Mouse (Mus musculus) forebrain, embryonic 11.5 days (tissue): ENCODE measurements at regions not wholly inside any gene's neighbourhood (a gene's known extent, or its start where the extent isn't known, plus 50 kb on each side); places are given as distances from the start of the nearest gene placed in this dataset.

Source experiments
- ATAC-seq: fragments of 200-750 bp; cut with Nextera tagmentation; replicated peaks from 2 replicates; pipeline ENCODE4 v1.8.0; 2017; ENCODE audit warnings: moderate TSS enrichment; ENCODE audit not compliant: low FRiP score
- DNase-seq: peaks from one replicate; pipeline ENCODE4 v3.0.0-alpha.2; 2017; ENCODE audit warnings: low spot score
- H3K27ac ChIP-seq: fragments of 300-500 bp; sonication (generic); 2 replicates; pipeline ENCODE4 v1.5.1; 2014; ENCODE audit warnings: low read depth, low read length
- H3K27me3 ChIP-seq: fragments of 300-500 bp; sonication (generic); 2 replicates; pipeline ENCODE4 v1.6.1; 2014; ENCODE audit warnings: mild to moderate bottlenecking, low read length, mixed read lengths; ENCODE audit not compliant: control insufficient read depth, insufficient read depth
- H3K36me3 ChIP-seq: fragments of 300-500 bp; sonication (generic); 2 replicates; pipeline ENCODE4 v1.6.1; 2014; ENCODE audit warnings: mild to moderate bottlenecking, low read length, moderate library complexity, mixed read lengths; ENCODE audit not compliant: control insufficient read depth, insufficient read depth
- H3K4me1 ChIP-seq: fragments of 300-500 bp; sonication (generic); replicated peaks from 2 replicates; pipeline ENCODE4 v1.6.1; 2014; ENCODE audit warnings: low read length, mixed read lengths; ENCODE audit not compliant: control insufficient read depth, insufficient read depth
- H3K4me2 ChIP-seq: fragments of 300-500 bp; sonication (generic); 2 replicates; pipeline ENCODE4 v1.6.1; 2014; ENCODE audit warnings: low read depth, mild to moderate bottlenecking, low read length, moderate library complexity, mixed read lengths; ENCODE audit not compliant: severe bottlenecking
- H3K4me3 ChIP-seq: fragments of 300-500 bp; sonication (generic); 2 replicates; pipeline ENCODE4 v1.5.1; 2014; ENCODE audit warnings: low read depth, low read length
- H3K9ac ChIP-seq: fragments of 300-500 bp; sonication (generic); 2 replicates; pipeline ENCODE4 v1.6.1; 2014; ENCODE audit warnings: low read length
- H3K9me3 ChIP-seq: fragments of 300-500 bp; sonication (generic); 2 replicates; pipeline ENCODE4 v1.6.1; 2016; ENCODE audit warnings: low read length, mixed read lengths; ENCODE audit not compliant: control insufficient read depth
- WGBS: fragments of 180-500 bp; shearing (Covaris S2); extraction: QIAGEN DNeasy Blood & Tissue Kit; methylation state at CpG from one replicate; pipeline ENCODE4 v1.1.7; 2014; 5-methylcytosine and 5-hydroxymethylcytosine counted together

- Histone ChIP-seq H3K4me1 (no peaks in the 10 kb centered on the region), H3K27ac (no peak overlapping the region), H3K4me3 (no peak overlapping the region), H3K9me3 (no peaks in the 10 kb centered on the region), H3K9ac (no peak overlapping the region), H3K4me2 (no peak overlapping the region), H3K36me3 (no peaks in the 10 kb centered on the region), H3K27me3 (no peaks in the 10 kb centered on the region)
- ATAC-seq (no peak), DNase-seq (no peak)
- 59% methylated on average over 1 of the region's 1 CpGs for WGBS
These were observed 588.5 kb downstream of the Plod2 start for GRCm38 (mm10) chr9:93130561-93130960.

GRCm38 (mm10) chr9:93131620-93132200 is 589.7 kb downstream of the Plod2 start:
- no peak overlapping the region for H3K4me3 ChIP-seq
- no peak for ATAC-seq
- H3K4me1 ChIP-seq, result no peaks in the 10 kb centered on the region
- H3K9me3 ChIP-seq, result no peaks in the 10 kb centered on the region
- no peak overlapping the region for H3K4me2 ChIP-seq
- no peaks in the 10 kb centered on the region for H3K36me3 ChIP-seq
- H3K9ac ChIP-seq, result no peak overlapping the region
- no peak for DNase-seq
- H3K27ac ChIP-seq, result no peak overlapping the region
- H3K27me3 ChIP-seq, result no peaks in the 10 kb centered on the region

GRCm38 (mm10) chr9:93136349-93136748 is 594.3 kb downstream of the Plod2 start:
- 79% methylated on average over 1 of the region's 1 CpGs for WGBS

DNA sequence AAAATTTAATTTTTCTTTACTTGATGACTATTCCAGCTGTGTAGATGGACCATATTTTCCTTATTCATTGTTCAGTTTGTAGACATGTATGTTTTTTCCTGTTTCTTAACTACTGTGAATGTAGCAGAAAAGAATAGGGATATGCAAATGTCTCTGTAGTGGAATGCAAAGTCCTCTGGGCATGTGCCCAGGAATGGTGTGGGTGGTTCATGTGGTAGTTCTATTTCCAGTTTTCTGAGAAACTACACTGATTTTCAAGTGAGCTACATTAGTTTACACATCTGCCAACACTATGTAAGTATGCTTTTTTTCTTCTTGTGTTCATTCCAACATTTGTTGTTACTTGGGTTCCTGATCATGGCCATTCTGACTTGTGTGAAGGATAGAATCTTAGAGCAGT is 628.0 kb downstream of the Plod2 start:
- Histone ChIP-seq H3K9me3 (no peaks in the 10 kb centered on the region), H3K4me1 (no peaks in the 10 kb centered on the region), H3K4me3 (no peak overlapping the region), H3K27ac (no peak overlapping the region), H3K36me3 (no peaks in the 10 kb centered on the region), H3K27me3 (no peaks in the 10 kb centered on the region), H3K4me2 (no peak overlapping the region), H3K9ac (no peak overlapping the region)
- ATAC-seq (no peak), DNase-seq (no peak)

More at GRCm38 (mm10) chr9:93136349-93136748, 594.3 kb downstream of the Plod2 start:
- DNase-seq (no peak), ATAC-seq (no peak)
- Histone ChIP-seq H3K4me3 (no peak overlapping the region), H3K36me3 (no peaks in the 10 kb centered on the region), H3K27me3 (no peaks in the 10 kb centered on the region), H3K4me1 (no peaks in the 10 kb centered on the region), H3K9ac (no peak overlapping the region), H3K27ac (no peak overlapping the region), H3K4me2 (no peak overlapping the region), H3K9me3 (no peaks in the 10 kb centered on the region)

DNA sequence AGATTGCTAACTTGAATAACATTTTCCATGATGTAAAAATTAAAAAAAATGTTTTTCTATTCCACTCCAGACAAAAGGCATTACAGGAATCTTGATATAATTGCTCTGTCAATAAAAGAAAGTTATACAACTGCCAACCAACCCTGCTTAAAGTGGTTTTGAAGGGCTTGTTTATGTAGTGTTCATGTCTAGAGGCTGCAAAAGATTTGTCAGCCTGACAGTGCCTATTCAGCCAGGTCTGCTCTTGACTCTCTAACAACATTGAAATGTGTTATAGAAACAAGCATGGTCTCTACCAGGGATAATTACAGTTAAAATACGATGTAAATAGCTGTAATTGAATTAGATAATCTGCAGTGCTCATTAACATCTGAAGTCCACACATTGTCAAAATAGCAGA is 644.6 kb downstream of the Plod2 start:
- 47% methylated on average over 1 of the region's 1 CpGs for WGBS
- Histone ChIP-seq H3K4me1 (no peaks in the 10 kb centered on the region), H3K4me3 (no peak overlapping the region), H3K4me2 (no peak overlapping the region), H3K36me3 (no peaks in the 10 kb centered on the region), H3K9ac (no peak overlapping the region), H3K27ac (no peak overlapping the region), H3K9me3 (no peaks in the 10 kb centered on the region), H3K27me3 (no peaks in the 10 kb centered on the region)
- ATAC-seq, result peak; percentile 71; the same call in 1 of the 2 replicates
- DNase-seq, result no peak

DNA sequence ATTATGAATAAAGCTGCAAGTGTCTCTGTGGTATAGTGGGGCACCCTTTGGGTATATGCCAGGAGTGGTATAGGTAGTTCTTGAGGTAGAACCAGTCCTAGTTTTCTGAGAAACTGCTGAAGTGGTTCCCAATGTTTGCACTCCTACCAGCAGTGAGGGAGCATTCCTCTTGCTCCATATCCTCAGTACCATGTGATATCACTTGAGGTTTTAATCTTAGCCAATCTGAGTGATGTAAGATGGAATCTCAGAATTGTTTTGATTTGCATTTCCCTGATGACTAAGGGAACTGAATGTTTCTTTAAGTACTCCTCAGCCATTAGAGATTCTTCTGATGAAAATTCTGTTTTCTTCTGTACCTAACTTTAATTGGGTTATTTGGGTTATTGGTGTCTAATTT is 690.5 kb downstream of the Plod2 start:
- no peak overlapping the region for H3K4me3 ChIP-seq
- H3K4me1 ChIP-seq, result no peaks in the 10 kb centered on the region
- no peak overlapping the region for H3K27ac ChIP-seq
- DNase-seq (no peak), ATAC-seq (no peak)
- H3K36me3 ChIP-seq, result no peaks in the 10 kb centered on the region
- no peaks in the 10 kb centered on the region for H3K9me3 ChIP-seq
- no peaks in the 10 kb centered on the region for H3K27me3 ChIP-seq
- H3K9ac ChIP-seq, result no peak overlapping the region
- H3K4me2 ChIP-seq, result no peak overlapping the region

DNA sequence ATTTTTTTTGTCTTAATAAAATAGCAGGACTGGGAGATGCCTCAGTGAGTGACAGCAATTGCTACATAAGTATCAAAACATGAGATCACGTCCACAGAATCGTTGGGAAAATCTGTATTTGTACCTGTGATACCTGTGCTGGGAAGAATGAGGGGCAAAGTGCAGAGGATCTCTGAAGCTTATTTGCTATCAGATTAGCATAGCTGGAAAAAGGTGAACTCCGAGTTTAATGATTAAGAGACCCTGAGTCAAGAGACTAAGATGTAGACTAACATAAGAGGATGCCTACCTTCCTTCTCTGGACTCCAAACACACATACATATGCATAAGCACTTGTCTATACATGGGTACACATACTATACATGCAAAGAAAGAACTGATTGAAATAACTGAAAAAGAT is 710.1 kb downstream of the Plod2 start:
- H3K4me2 ChIP-seq, result no peak overlapping the region
- no peak overlapping the region for H3K9ac ChIP-seq
- no peaks in the 10 kb centered on the region for H3K9me3 ChIP-seq
- H3K4me3 ChIP-seq, result no peak overlapping the region
- ATAC-seq, result no peak
- H3K27me3 ChIP-seq, result no peaks in the 10 kb centered on the region
- WGBS, result 91% methylated on average over 3 of the region's 3 CpGs
- H3K4me1 ChIP-seq, result no peaks in the 10 kb centered on the region
- H3K27ac ChIP-seq, result no peak overlapping the region
- no peak for DNase-seq
- H3K36me3 ChIP-seq, result no peaks in the 10 kb centered on the region

DNA sequence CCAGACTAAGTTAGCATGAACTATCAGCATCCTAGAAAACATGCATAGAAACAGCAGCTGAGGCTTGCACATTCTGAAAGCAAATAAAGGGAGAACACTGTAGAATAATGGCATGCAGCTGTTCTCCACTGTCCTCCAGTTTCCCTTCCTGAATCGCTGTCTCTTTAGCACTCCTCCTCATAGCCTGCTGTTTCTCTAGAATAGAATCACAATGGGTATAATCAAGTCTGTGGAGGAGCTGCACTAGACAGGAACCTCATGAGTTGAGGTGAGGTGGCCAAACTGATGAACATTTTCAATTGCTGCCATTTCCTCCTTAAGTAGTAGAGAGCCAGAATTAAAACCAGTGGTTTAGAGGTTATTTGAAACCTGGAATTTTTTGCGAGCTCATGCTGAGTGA is 755.3 kb downstream of the Plod2 start:
- Histone ChIP-seq H3K27me3 (no peaks in the 10 kb centered on the region), H3K4me1 (no peaks in the 10 kb centered on the region), H3K27ac (no peak overlapping the region), H3K4me3 (no peak overlapping the region), H3K4me2 (no peak overlapping the region), H3K9me3 (no peaks in the 10 kb centered on the region), H3K36me3 (no peaks in the 10 kb centered on the region), H3K9ac (no peak overlapping the region)
- DNase-seq (no peak), ATAC-seq (no peak)
- 70% methylated on average over 2 of the region's 2 CpGs for WGBS

DNA sequence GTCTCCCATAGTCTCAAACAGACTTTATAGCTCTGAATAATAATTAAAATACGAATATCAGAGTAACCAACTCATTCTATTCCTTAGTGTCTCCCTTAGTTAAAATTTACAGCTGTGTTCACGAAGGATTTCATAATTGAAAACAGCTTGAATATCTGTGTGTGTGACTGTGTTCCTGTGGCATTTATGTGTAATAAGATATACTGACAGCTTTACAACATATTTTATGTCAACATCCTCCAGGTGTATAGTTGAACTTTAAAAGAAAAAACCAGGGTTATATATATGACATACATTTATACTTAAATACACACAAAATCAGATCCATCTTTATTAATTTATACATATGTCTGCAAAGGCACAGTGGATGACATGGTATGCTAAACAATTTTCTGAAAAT is 764.7 kb downstream of the Plod2 start:
- H3K9me3 ChIP-seq, result no peaks in the 10 kb centered on the region
- no peaks in the 10 kb centered on the region for H3K4me1 ChIP-seq
- H3K4me3 ChIP-seq, result no peak overlapping the region
- H3K9ac ChIP-seq, result no peak overlapping the region
- 83% methylated on average over 2 of the region's 2 CpGs for WGBS
- DNase-seq (no peak), ATAC-seq (no peak)
- no peak overlapping the region for H3K27ac ChIP-seq
- H3K36me3 ChIP-seq, result no peaks in the 10 kb centered on the region
- no peaks in the 10 kb centered on the region for H3K27me3 ChIP-seq
- no peak overlapping the region for H3K4me2 ChIP-seq
